Mouse (Mus musculus) liver, embryonic 16.5 days (tissue): ENCODE results near the gene Slc7a5. TPM values are rescaled to one million over a fixed set of nuclear protein-coding genes. Genes with fewer than 3 reads are reported as not detected.
A peak's percentile ranks its signal among the peaks of the same experiment; 100 is the strongest.

Experiments used
- ATAC-seq: fragments of 200-750 bp; cut with Nextera tagmentation; 2 replicates; pipeline ENCODE4 v1.8.0; 2017; ENCODE audit warnings: low read depth, mild to moderate bottlenecking, moderate number of reproducible peaks, moderate library complexity
- H3K27ac ChIP-seq: fragments of 300-500 bp; sonication (generic); 2 replicates; pipeline ENCODE4 v1.5.1; 2014; ENCODE audit warnings: mild to moderate bottlenecking, low read length
- H3K27me3 ChIP-seq: fragments of 300-500 bp; sonication (generic); 2 replicates; pipeline ENCODE4 v1.6.1; 2014; ENCODE audit warnings: low read depth, low read length, mixed read lengths; ENCODE audit not compliant: control insufficient read depth, insufficient read depth
- H3K36me3 ChIP-seq: fragments of 300-500 bp; sonication (generic); 2 replicates; pipeline ENCODE4 v1.6.1; 2014; ENCODE audit warnings: mild to moderate bottlenecking; ENCODE audit not compliant: control insufficient read depth, insufficient read depth
- H3K4me1 ChIP-seq: fragments of 300-500 bp; sonication (generic); 2 replicates; pipeline ENCODE4 v1.6.1; 2014; ENCODE audit warnings: low read depth, low read length, mixed read lengths; ENCODE audit not compliant: control insufficient read depth
- H3K4me2 ChIP-seq: fragments of 300-500 bp; sonication (generic); 2 replicates; pipeline ENCODE4 v1.6.1; 2014; ENCODE audit warnings: low read depth, low read length, mixed read lengths
- H3K4me3 ChIP-seq: fragments of 300-500 bp; sonication (generic); 2 replicates; pipeline ENCODE4 v1.5.1; 2014; ENCODE audit warnings: low read depth, mild to moderate bottlenecking, low read length
- H3K9ac ChIP-seq: fragments of 300-500 bp; sonication (generic); 2 replicates; pipeline ENCODE4 v1.6.1; 2014; ENCODE audit warnings: low read depth, low read length
- H3K9me3 ChIP-seq: fragments of 300-500 bp; sonication (generic); replicated peaks from 2 replicates; pipeline ENCODE4 v1.6.1; 2016; ENCODE audit warnings: low read length; ENCODE audit not compliant: control insufficient read depth
- WGBS: fragments of 180-500 bp; shearing (Covaris S2); extraction: QIAGEN DNeasy Blood & Tissue Kit; methylation state at CpG from one replicate; pipeline ENCODE4 v1.1.7; 2014; ENCODE audit not compliant: insufficient replicate concordance; 5-methylcytosine and 5-hydroxymethylcytosine counted together
- polyA plus RNA-seq: library from polyadenylated mRNA; unstranded; fragments of >200 nt; fragmentation: Nextera tagmentation; extraction: Ambion mirVana; gene quantifications from 2 replicates; pipeline ENCODE4 v1.2.1, GENCODE M21; 2015

Slc7a5 gene
- 32.9 and 36.9 TPM in 2 replicates for polyA plus RNA-seq

GRCm38 (mm10) chr8:121907587-121908248 is at the start of gene Slc7a5:
TSS of gene Slc7a5 (minus strand) at chr8:121907694.
- ATAC-seq: peak; percentile 88
- Histone ChIP-seq H3K4me1 (peaks cover 62% of the 10 kb centered on the region), H3K36me3 (peaks cover 5% of the 10 kb centered on the region; the same call in 1 of the 2 replicates), H3K9me3 (no peaks in the 10 kb centered on the region), H3K27me3 (no peaks in the 10 kb centered on the region), H3K9ac (peak within 1 kb of the TSS; percentile 92), H3K4me3 (peak within 1 kb of the TSS; percentile 93), H3K4me2 (peak within 1 kb of the TSS; percentile 94), H3K27ac (peak within 1 kb of the TSS; percentile 70)
- WGBS: under 1% methylated on average over 60 of the region's 61 CpGs

DNA sequence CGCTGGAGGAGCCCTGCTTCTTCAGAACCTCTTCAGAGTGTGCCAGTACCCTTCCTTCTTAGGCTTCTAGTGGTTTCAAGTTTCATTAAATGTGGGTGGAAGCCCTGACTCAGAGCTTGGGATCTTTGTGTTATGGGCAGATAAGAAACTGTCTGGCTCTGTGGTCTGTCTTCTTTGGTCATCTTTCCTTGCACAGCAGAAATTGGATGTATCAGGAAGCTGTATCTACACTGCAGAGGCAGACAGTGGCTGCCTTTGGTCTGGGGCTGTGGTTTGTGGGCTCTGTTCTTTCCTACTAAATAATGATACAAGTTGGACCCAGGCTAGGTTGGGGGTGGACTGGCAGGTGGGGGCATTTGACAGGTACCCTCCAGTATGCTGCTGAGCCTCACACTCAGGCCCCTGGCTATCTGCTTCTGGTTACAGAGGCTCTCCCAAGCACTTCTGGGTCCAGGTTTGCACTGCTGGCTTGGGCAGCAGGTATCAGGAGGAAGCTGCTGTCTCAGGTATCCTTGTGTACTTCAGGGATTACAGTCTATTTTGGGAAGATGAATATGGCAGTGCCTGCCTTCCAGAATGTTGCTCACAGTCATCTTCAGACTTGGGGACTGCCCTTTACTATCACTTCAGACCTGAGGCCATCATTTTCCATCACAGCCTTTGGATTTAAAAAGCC is 48.5 kb upstream of the Slc7a5 start:
- peaks cover 5% of the 10 kb centered on the region for H3K36me3 ChIP-seq
- peaks cover 54% of the 10 kb centered on the region for H3K4me1 ChIP-seq
- H3K4me3 ChIP-seq: no peak overlapping the region
- 19% methylated on average over 1 of the region's 1 CpGs for WGBS
- H3K4me2 ChIP-seq: no peak overlapping the region
- ATAC-seq: peak; percentile 50
- peak overlapping the region; percentile 14; the same call in 1 of the 2 replicates for H3K27ac ChIP-seq
- H3K27me3 ChIP-seq: no peaks in the 10 kb centered on the region
- no peaks in the 10 kb centered on the region for H3K9me3 ChIP-seq
- no peak overlapping the region for H3K9ac ChIP-seq

- Histone ChIP-seq H3K9ac (no peak overlapping the region), H3K36me3 (peaks cover 5% of the 10 kb centered on the region), H3K27ac (no peak overlapping the region), H3K27me3 (no peaks in the 10 kb centered on the region), H3K4me1 (peaks cover 54% of the 10 kb centered on the region), H3K4me2 (no peak overlapping the region), H3K9me3 (no peaks in the 10 kb centered on the region), H3K4me3 (no peak overlapping the region)
- 64% methylated on average over 10 of the region's 10 CpGs for WGBS
- no peak for ATAC-seq
These were observed 47.6 kb upstream of the Slc7a5 start for GRCm38 (mm10) chr8:121954981-121955555.

DNA sequence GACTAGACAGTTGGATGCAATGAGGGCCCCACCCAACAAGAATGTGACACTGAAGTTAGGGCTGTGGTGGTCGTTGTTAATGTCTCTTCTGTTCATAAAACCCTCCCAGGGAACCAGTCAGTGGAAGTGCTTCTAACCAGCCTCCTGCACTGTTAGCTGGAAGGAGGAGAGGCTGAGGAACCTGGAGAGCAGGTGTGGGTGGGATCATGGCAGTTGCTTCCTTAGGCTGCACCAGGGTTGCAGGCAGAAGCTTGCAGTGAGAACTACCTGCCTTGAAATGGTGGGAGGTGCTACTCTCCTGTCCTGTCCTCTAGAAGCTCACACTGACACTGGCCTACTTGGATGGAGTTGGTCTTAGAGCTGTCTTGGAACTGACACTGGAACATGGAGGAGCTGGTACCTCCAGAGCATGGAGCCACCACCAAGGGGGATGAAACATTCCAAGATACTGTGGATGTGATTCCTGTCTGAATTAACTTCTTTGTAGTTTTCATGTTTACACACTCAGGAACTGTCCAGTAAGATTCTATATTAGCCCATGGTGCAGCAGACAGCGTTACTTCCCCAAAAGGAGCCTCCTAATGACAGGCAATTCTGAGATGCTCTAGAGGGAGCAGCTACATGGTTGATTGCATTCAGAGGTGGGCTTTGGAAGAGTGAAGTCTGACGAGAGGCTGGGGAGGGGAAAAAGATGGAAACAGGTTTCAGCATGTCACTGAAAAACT is 46.5 kb upstream of the Slc7a5 start:
- Histone ChIP-seq H3K9ac (no peak overlapping the region), H3K4me1 (peaks cover 61% of the 10 kb centered on the region), H3K4me3 (no peak overlapping the region), H3K27ac (0 out of 2 replicates have a peak overlapping the region, but pooled peaks have one; percentile 8), H3K27me3 (no peaks in the 10 kb centered on the region), H3K9me3 (no peaks in the 10 kb centered on the region), H3K4me2 (no peak overlapping the region), H3K36me3 (peaks cover 5% of the 10 kb centered on the region)
- no peak for ATAC-seq
- WGBS: 48% methylated on average over 3 of the region's 3 CpGs

DNA sequence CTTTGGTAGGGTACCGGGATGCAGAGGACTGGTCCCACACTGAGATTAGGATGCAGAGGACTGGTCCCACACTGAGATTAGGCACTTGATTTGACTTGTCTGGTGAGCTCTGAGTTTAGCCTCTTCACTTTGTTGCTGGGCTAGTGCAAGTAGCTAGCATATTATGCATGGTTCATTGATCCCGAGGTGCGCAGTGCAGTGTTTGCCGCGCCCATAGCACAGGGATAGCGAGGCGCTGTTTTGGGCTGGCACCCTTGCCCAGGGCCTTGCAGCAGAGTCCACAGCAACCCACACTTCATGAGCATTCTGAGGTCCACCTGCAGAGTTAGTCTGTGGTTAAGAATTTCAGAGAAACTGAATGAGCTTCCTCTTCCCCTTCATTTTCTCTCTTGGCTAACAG is 45.3 kb upstream of the Slc7a5 start:
- Histone ChIP-seq H3K4me1 (peaks cover 66% of the 10 kb centered on the region), H3K4me3 (no peak overlapping the region), H3K9ac (0 out of 2 replicates have a peak overlapping the region, but pooled peaks have one; percentile 14)

GRCm38 (mm10) chr8:121952122-121952521 is 44.6 kb upstream of the Slc7a5 start:
- H3K9me3 ChIP-seq: no peaks in the 10 kb centered on the region
- no peak for ATAC-seq
- H3K4me2 ChIP-seq: peak overlapping the region; percentile 81
- peaks cover 5% of the 10 kb centered on the region for H3K36me3 ChIP-seq
- H3K4me1 ChIP-seq: peaks cover 68% of the 10 kb centered on the region
- peak overlapping the region; percentile 90 for H3K4me3 ChIP-seq
- H3K9ac ChIP-seq: peak overlapping the region; percentile 35; the same call in 1 of the 2 replicates
- no peak overlapping the region; the same call in 1 of the 2 replicates for H3K27ac ChIP-seq
- no peaks in the 10 kb centered on the region for H3K27me3 ChIP-seq

More for the DNA sequence above, 45.3 kb upstream of the Slc7a5 start:
- Histone ChIP-seq H3K4me2 (peak overlapping the region; percentile 81), H3K27me3 (no peaks in the 10 kb centered on the region), H3K36me3 (peaks cover 5% of the 10 kb centered on the region), H3K9me3 (no peaks in the 10 kb centered on the region), H3K27ac (no peak overlapping the region)
- WGBS: 74% methylated on average over 7 of the region's 7 CpGs
- no peak for ATAC-seq

DNA sequence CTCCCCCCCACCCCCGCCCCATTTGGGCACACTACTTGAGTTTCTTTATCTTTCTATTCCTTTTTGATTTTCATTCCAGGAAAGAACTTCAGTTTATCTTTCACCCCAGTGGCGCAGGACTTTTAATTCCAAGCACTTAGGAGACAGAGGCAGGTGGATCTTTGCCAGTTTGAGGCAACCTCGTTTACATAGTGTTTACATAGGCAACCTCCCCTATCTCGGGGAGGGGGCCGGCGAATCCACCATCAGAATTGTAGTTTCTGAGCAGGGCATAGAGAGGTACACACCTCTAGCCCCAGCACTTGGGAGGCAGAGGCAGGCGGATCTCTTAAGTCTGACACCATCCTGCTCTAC is 44.1 kb upstream of the Slc7a5 start:
- Histone ChIP-seq H3K27me3 (no peaks in the 10 kb centered on the region), H3K27ac (peak overlapping the region; percentile 96), H3K4me2 (peak overlapping the region; percentile 81), H3K9ac (peak overlapping the region; percentile 97), H3K9me3 (no peaks in the 10 kb centered on the region), H3K4me1 (peaks cover 72% of the 10 kb centered on the region), H3K4me3 (peak overlapping the region; percentile 90), H3K36me3 (peaks cover 5% of the 10 kb centered on the region)
- no peak for ATAC-seq
- WGBS: 7% methylated on average over 7 of the region's 7 CpGs

- peaks cover 71% of the 10 kb centered on the region for H3K4me1 ChIP-seq
- WGBS: under 1% methylated on average over 78 of the region's 97 CpGs
- ATAC-seq: peak; percentile 0; the same call in 1 of the 2 replicates
- H3K4me3 ChIP-seq: peak overlapping the region; percentile 90
- peaks cover 5% of the 10 kb centered on the region for H3K36me3 ChIP-seq
- no peaks in the 10 kb centered on the region for H3K9me3 ChIP-seq
- H3K27me3 ChIP-seq: no peaks in the 10 kb centered on the region
- peak overlapping the region; percentile 96 for H3K27ac ChIP-seq
- H3K4me2 ChIP-seq: peak overlapping the region; percentile 81
- peak overlapping the region; percentile 97 for H3K9ac ChIP-seq
These were observed 43.5 kb upstream of the Slc7a5 start for GRCm38 (mm10) chr8:121950749-121951655.
